Mouse (Mus musculus): ENCODE results near the gene Oprl1.
A peak's percentile ranks its signal among the peaks of the same experiment; 100 is the strongest.

The Oprl1 gene

GRCm38 (mm10) chr2:181692304-181692703 is 22.5 kb upstream of the Oprl1 start:
- no peak for DNase-seq (ENCODE audit: inconsistent ontology term)

- peak; percentile 91 for DNase-seq (ENCODE audit: inconsistent ontology term)
Measured at GRCm38 (mm10) chr2:181693339-181694280, 21.2 kb upstream of the Oprl1 start, which contains the start of gene Rgs19. TSS of gene Rgs19 (minus strand) at chr2:181693977.

GRCm38 (mm10) chr2:181694581-181694980 is 20.2 kb upstream of the Oprl1 start:
- DNase-seq (ENCODE audit: inconsistent ontology term) = no peak

- DNase-seq (ENCODE audit: inconsistent ontology term) = no peak
Measured at GRCm38 (mm10) chr2:181695776-181696175, 19.0 kb upstream of the Oprl1 start.

GRCm38 (mm10) chr2:181696801-181697420 is 17.9 kb upstream of the Oprl1 start:
- no peak for DNase-seq (ENCODE audit: inconsistent ontology term)

GRCm38 (mm10) chr2:181698241-181698640 is 16.6 kb upstream of the Oprl1 start, which contains the start of gene Lkaaear1:
TSS of gene Lkaaear1 (minus strand) at chr2:181698442.
- DNase-seq (ENCODE audit: inconsistent ontology term) = no peak

GRCm38 (mm10) chr2:181706668-181707067 is 8.1 kb upstream of the Oprl1 start:
- DNase-seq (ENCODE audit: inconsistent ontology term) = peak; percentile 13

- DNase-seq (ENCODE audit: inconsistent ontology term) = no peak
Measured at GRCm38 (mm10) chr2:181713749-181714148, 1.1 kb upstream of the Oprl1 start.

GRCm38 (mm10) chr2:181715382-181715781 is 566 bp downstream of the Oprl1 start:
- no peak for DNase-seq (ENCODE audit: inconsistent ontology term)

GRCm38 (mm10) chr2:181716991-181717390 is 2.2 kb downstream of the Oprl1 start:
- no peak for DNase-seq (ENCODE audit: inconsistent ontology term)

- no peak for DNase-seq (ENCODE audit: inconsistent ontology term)
Measured at GRCm38 (mm10) chr2:181720061-181720460, 5.2 kb downstream of the Oprl1 start.

- no peak for DNase-seq (ENCODE audit: inconsistent ontology term)
Measured at GRCm38 (mm10) chr2:181721200-181721599, 6.4 kb downstream of the Oprl1 start.

GRCm38 (mm10) chr2:181722213-181722612 is 7.4 kb downstream of the Oprl1 start:
- DNase-seq (ENCODE audit: inconsistent ontology term) = peak; percentile 31

- no peak for DNase-seq (ENCODE audit: inconsistent ontology term)
Measured at GRCm38 (mm10) chr2:181727659-181728262, 12.9 kb downstream of the Oprl1 start.

GRCm38 (mm10) chr2:181730051-181730450 is 15.2 kb downstream of the Oprl1 start:
- DNase-seq (ENCODE audit: inconsistent ontology term) = no peak

- no peak for DNase-seq (ENCODE audit: inconsistent ontology term)
Measured at GRCm38 (mm10) chr2:181752626-181753025, 37.8 kb downstream of the Oprl1 start.

- peak; percentile 36 for DNase-seq (ENCODE audit: inconsistent ontology term)
Measured at GRCm38 (mm10) chr2:181758147-181758725, 43.4 kb downstream of the Oprl1 start.

- peak; percentile 34 for DNase-seq (ENCODE audit: inconsistent ontology term)
Measured at GRCm38 (mm10) chr2:181759041-181759440, 44.2 kb downstream of the Oprl1 start.

- DNase-seq (ENCODE audit: inconsistent ontology term) = no peak
Measured at GRCm38 (mm10) chr2:181763006-181763830, 48.4 kb downstream of the Oprl1 start, which contains the start of gene Myt1. TSS of gene Myt1 (plus strand) at chr2:181763332.

- no peak for DNase-seq (ENCODE audit: inconsistent ontology term)
Measured at GRCm38 (mm10) chr2:181763886-181764527, 49.2 kb downstream of the Oprl1 start.
